Mouse (Mus musculus): ENCODE results near the gene Hap1. TPM values are rescaled to one million over a fixed set of nuclear protein-coding genes. Genes with fewer than 3 reads are reported as not detected.

Hap1 gene
- polyA plus RNA-seq (2015; fragmentation: Nextera tagmentation; extraction: Ambion mirVana), result 94.7 and 128 TPM in 2 replicates

GRCm38 (mm10) chr11:100355972-100356818 lies at the start of gene Hap1:
Gene Hap1 (minus strand): TSS chr11:100356128.
- H3K4me1 ChIP-seq, result peaks cover 16% of the 10 kb centered on the region

GRCm38 (mm10) chr11:100404456-100405074 lies 48.6 kb upstream of the Hap1 start:
- Histone ChIP-seq H3K27ac (replicated peaks) (no peak overlapping the region), H3K9ac (replicated peaks) (no peak overlapping the region), H3K9me3 (no peaks in the 10 kb centered on the region), H3K4me3 (no peak overlapping the region), H3K36me3 (no peaks in the 10 kb centered on the region), H3K27me3 (no peaks in the 10 kb centered on the region), H3K4me2 (replicated peaks) (no peak overlapping the region), H3K4me1 (0 out of 2 replicates have a peak, but pooled peaks cover 3% of the 10 kb centered on the region)
- WGBS, result 84% methylated on average over 3 of the region's 3 CpGs
- ATAC-seq (replicated peaks), result no peak

More at GRCm38 (mm10) chr11:100355972-100356818, at the start of gene Hap1:
- ATAC-seq (replicated peaks), result peak; percentile 78
- Histone ChIP-seq H3K9ac (replicated peaks) (peak within 1 kb of the TSS; percentile 65), H3K27me3 (peaks cover 5% of the 10 kb centered on the region; the same call in 1 of the 2 replicates), H3K27ac (replicated peaks) (peak within 1 kb of the TSS; percentile 58), H3K4me3 (peak within 1 kb of the TSS; percentile 76), H3K4me2 (replicated peaks) (peak within 1 kb of the TSS; percentile 92), H3K9me3 (no peaks in the 10 kb centered on the region), H3K36me3 (no peaks in the 10 kb centered on the region)
- under 1% methylated on average over 49 of the region's 49 CpGs for WGBS

GRCm38 (mm10) chr11:100403445-100404134 lies 47.7 kb upstream of the Hap1 start:
- Histone ChIP-seq H3K27ac (replicated peaks) (no peak overlapping the region), H3K9me3 (no peaks in the 10 kb centered on the region), H3K36me3 (no peaks in the 10 kb centered on the region), H3K4me2 (replicated peaks) (no peak overlapping the region), H3K4me3 (no peak overlapping the region), H3K9ac (replicated peaks) (no peak overlapping the region), H3K4me1 (0 out of 2 replicates have a peak, but pooled peaks cover 3% of the 10 kb centered on the region), H3K27me3 (no peaks in the 10 kb centered on the region)
- WGBS, result 76% methylated on average over 10 of the region's 10 CpGs
- ATAC-seq (replicated peaks), result no peak

GRCm38 (mm10) chr11:100402682-100403081 lies 46.8 kb upstream of the Hap1 start:
- no peaks in the 10 kb centered on the region for H3K9me3 ChIP-seq
- peaks cover 5% of the 10 kb centered on the region; the same call in 1 of the 2 replicates for H3K4me1 ChIP-seq
- no peak overlapping the region for H3K4me3 ChIP-seq
- H3K4me2 ChIP-seq (replicated peaks), result no peak overlapping the region
- ATAC-seq (replicated peaks), result no peak
- H3K9ac ChIP-seq (replicated peaks), result no peak overlapping the region
- no peaks in the 10 kb centered on the region for H3K27me3 ChIP-seq
- no peak overlapping the region for H3K27ac ChIP-seq (replicated peaks)
- WGBS, result 60% methylated on average over 2 of the region's 2 CpGs
- no peaks in the 10 kb centered on the region for H3K36me3 ChIP-seq

GRCm38 (mm10) chr11:100402240-100402639 lies 46.3 kb upstream of the Hap1 start:
- H3K36me3 ChIP-seq, result no peaks in the 10 kb centered on the region
- WGBS, result 51% methylated on average over 6 of the region's 6 CpGs
- no peak overlapping the region for H3K4me2 ChIP-seq (replicated peaks)
- H3K9ac ChIP-seq (replicated peaks), result no peak overlapping the region
- ATAC-seq (replicated peaks), result no peak
- no peaks in the 10 kb centered on the region for H3K9me3 ChIP-seq
- H3K27ac ChIP-seq (replicated peaks), result no peak overlapping the region
- H3K4me1 ChIP-seq, result peaks cover 7% of the 10 kb centered on the region
- no peak overlapping the region for H3K4me3 ChIP-seq
- no peaks in the 10 kb centered on the region for H3K27me3 ChIP-seq

- 84% methylated on average over 6 of the region's 6 CpGs for WGBS
- peaks cover 7% of the 10 kb centered on the region; the same call in 1 of the 2 replicates for H3K27me3 ChIP-seq
- peaks cover 21% of the 10 kb centered on the region for H3K4me1 ChIP-seq
- no peak overlapping the region for H3K4me3 ChIP-seq
- H3K9ac ChIP-seq (replicated peaks), result no peak overlapping the region
- no peaks in the 10 kb centered on the region for H3K36me3 ChIP-seq
- no peak overlapping the region for H3K27ac ChIP-seq (replicated peaks)
- no peak overlapping the region for H3K4me2 ChIP-seq (replicated peaks)
- no peak for ATAC-seq (replicated peaks)
- no peaks in the 10 kb centered on the region for H3K9me3 ChIP-seq
Measured at GRCm38 (mm10) chr11:100400842-100401241, 44.9 kb upstream of the Hap1 start.

GRCm38 (mm10) chr11:100399727-100400538 lies 44.0 kb upstream of the Hap1 start:
- Histone ChIP-seq H3K4me1 (peaks cover 30% of the 10 kb centered on the region), H3K4me3 (no peak overlapping the region), H3K36me3 (no peaks in the 10 kb centered on the region), H3K9me3 (no peaks in the 10 kb centered on the region), H3K4me2 (replicated peaks) (no peak overlapping the region), H3K9ac (replicated peaks) (no peak overlapping the region), H3K27me3 (peaks cover 13% of the 10 kb centered on the region; the same call in 1 of the 2 replicates), H3K27ac (replicated peaks) (no peak overlapping the region)
- no peak for ATAC-seq (replicated peaks)
- 73% methylated on average over 12 of the region's 12 CpGs for WGBS

- WGBS, result 77% methylated on average over 9 of the region's 9 CpGs
- Histone ChIP-seq H3K27ac (replicated peaks) (no peak overlapping the region), H3K9ac (replicated peaks) (no peak overlapping the region), H3K36me3 (no peaks in the 10 kb centered on the region), H3K4me2 (replicated peaks) (no peak overlapping the region), H3K9me3 (no peaks in the 10 kb centered on the region), H3K4me3 (no peak overlapping the region), H3K4me1 (peaks cover 33% of the 10 kb centered on the region), H3K27me3 (peaks cover 16% of the 10 kb centered on the region; the same call in 1 of the 2 replicates)
- ATAC-seq (replicated peaks), result no peak
Measured at GRCm38 (mm10) chr11:100399320-100399719, 43.4 kb upstream of the Hap1 start.

GRCm38 (mm10) chr11:100398517-100398916 lies 42.6 kb upstream of the Hap1 start:
- ATAC-seq (replicated peaks), result no peak
- Histone ChIP-seq H3K9ac (replicated peaks) (no peak overlapping the region), H3K4me3 (no peak overlapping the region), H3K27me3 (peaks cover 16% of the 10 kb centered on the region; the same call in 1 of the 2 replicates), H3K4me1 (peaks cover 33% of the 10 kb centered on the region), H3K36me3 (no peaks in the 10 kb centered on the region), H3K4me2 (replicated peaks) (peak overlapping the region; percentile 66; the same call in 1 of the 2 replicates), H3K27ac (replicated peaks) (no peak overlapping the region), H3K9me3 (no peaks in the 10 kb centered on the region)
- 94% methylated on average over 7 of the region's 7 CpGs for WGBS

- peak within 1 kb of the TSS; percentile 71 for H3K4me3 ChIP-seq
- H3K36me3 ChIP-seq, result no peaks in the 10 kb centered on the region
- H3K4me1 ChIP-seq, result peaks cover 33% of the 10 kb centered on the region
- H3K9ac ChIP-seq (replicated peaks), result peak within 1 kb of the TSS; percentile 58
- 1% methylated on average over 37 of the region's 37 CpGs for WGBS
- H3K27ac ChIP-seq (replicated peaks), result peak within 1 kb of the TSS; percentile 64; the same call in 1 of the 2 replicates
- peak within 1 kb of the TSS; percentile 66 for H3K4me2 ChIP-seq (replicated peaks)
- H3K27me3 ChIP-seq, result peaks cover 16% of the 10 kb centered on the region; the same call in 1 of the 2 replicates
- peak; percentile 99 for ATAC-seq (replicated peaks)
- H3K9me3 ChIP-seq, result no peaks in the 10 kb centered on the region
Measured at GRCm38 (mm10) chr11:100397600-100398389, 41.9 kb upstream of the Hap1 start, which contains the start of gene Jup. Gene Jup (minus strand): TSS chr11:100397763.
